Mouse (Mus musculus): ENCODE data around the gene Gch1. TPM values are rescaled to one million over a fixed set of nuclear protein-coding genes. Genes with fewer than 3 reads are reported as not detected.

Gene Gch1
- 1 to 10 TPM in 2 of 4 experiments, under 1 TPM in 2; 0.63 to 1.1 (median 1.0) TPM for total RNA-seq (2022)

GRCm38 (mm10) chr14:47188848-47189634 lies at the start of gene Gch1:
Gene Gch1 (minus strand): TSS chr14:47189413.
- DNase-seq (ENCODE audit: low spot score in 2 of 2): peak; percentile 23 to 59

GRCm38 (mm10) chr14:47237286-47237685 lies 48.1 kb upstream of the Gch1 start:
- DNase-seq (ENCODE audit: low spot score in 2 of 2): no peak

- DNase-seq (ENCODE audit: low spot score in 2 of 2): no peak
Observed at GRCm38 (mm10) chr14:47236491-47236890, 47.3 kb upstream of the Gch1 start.

GRCm38 (mm10) chr14:47234526-47235250 lies 45.5 kb upstream of the Gch1 start:
- no peak for DNase-seq (ENCODE audit: low spot score in 2 of 2)

DNA sequence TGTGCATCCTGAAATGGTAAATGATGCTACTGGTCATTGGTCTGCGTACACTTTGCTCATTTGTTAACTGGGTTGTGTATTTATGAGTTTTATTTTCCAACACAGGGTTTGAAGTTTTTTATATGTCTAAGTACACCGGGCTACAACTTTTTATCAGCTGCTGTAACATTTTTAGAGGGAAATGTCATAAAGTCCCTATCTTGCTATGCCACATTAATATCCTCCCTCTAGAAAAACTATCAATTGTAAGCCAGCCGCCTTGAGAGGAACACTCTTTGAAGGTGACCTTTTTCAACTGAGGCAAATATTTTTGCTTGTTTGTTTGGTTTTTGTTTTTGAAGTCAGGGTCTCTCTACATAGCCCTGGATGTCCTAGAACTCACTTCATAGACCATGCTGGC lies 44.8 kb upstream of the Gch1 start:
- DNase-seq (ENCODE audit: low spot score in 2 of 2): no peak

GRCm38 (mm10) chr14:47233602-47234001 lies 44.4 kb upstream of the Gch1 start:
- DNase-seq (ENCODE audit: low spot score in 2 of 2): no peak

DNA sequence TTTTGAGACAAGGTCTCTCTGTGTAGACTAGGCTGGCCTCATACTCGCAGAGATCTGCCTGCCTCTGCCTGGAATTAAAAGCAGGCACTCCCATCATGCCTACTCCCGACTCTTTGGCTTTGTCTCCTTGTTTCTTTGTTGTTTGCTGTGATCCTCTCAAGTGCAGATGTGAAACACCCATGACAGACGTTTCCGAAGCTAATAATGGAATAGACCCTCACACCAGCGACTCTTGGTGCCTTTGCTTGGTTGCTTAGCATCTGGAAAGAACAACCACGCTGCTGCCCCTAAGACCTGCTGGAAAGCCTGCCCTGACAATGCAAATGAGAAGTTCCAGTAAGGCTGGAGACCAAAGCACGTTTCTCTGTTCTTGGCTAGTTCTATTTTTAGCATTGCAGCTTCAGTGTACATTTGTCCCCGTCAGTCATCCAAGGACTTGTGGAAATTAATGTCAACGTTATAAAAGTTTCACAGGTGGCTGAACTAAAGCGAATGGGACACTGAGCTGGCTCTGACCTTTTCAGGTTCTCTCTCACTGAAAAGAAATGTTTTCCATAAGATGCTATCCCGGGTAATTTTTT lies 40.7 kb upstream of the Gch1 start:
- DNase-seq (ENCODE audit: low spot score in 2 of 2): no peak

GRCm38 (mm10) chr14:47225931-47226330 lies 36.7 kb upstream of the Gch1 start:
- DNase-seq (ENCODE audit: low spot score in 2 of 2): no peak

GRCm38 (mm10) chr14:47224476-47225325 lies 35.5 kb upstream of the Gch1 start:
- no peak for DNase-seq (ENCODE audit: low spot score in 2 of 2)

GRCm38 (mm10) chr14:47222631-47223450 lies 33.6 kb upstream of the Gch1 start:
- DNase-seq (ENCODE audit: low spot score in 2 of 2): no peak

DNA sequence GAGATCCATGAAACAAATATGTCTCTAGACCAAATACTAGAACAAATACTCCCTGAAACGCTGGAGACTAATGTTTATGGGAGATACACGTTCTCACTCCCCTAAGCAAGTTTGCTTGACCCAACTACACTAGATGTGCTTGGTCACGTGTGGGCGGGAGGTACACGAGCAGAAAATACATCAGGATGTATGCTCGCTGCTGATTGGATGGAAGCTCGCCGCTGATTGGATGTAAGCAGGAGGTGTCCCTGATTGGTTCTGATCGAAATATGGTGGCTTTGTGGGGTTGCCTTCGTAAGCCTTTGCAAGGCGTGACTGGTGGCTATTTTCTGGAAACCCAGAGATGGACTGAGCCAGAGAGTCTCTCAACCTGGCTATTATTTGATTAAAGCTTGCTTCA lies 32.4 kb upstream of the Gch1 start:
- no peak for DNase-seq (ENCODE audit: low spot score in 2 of 2)

DNA sequence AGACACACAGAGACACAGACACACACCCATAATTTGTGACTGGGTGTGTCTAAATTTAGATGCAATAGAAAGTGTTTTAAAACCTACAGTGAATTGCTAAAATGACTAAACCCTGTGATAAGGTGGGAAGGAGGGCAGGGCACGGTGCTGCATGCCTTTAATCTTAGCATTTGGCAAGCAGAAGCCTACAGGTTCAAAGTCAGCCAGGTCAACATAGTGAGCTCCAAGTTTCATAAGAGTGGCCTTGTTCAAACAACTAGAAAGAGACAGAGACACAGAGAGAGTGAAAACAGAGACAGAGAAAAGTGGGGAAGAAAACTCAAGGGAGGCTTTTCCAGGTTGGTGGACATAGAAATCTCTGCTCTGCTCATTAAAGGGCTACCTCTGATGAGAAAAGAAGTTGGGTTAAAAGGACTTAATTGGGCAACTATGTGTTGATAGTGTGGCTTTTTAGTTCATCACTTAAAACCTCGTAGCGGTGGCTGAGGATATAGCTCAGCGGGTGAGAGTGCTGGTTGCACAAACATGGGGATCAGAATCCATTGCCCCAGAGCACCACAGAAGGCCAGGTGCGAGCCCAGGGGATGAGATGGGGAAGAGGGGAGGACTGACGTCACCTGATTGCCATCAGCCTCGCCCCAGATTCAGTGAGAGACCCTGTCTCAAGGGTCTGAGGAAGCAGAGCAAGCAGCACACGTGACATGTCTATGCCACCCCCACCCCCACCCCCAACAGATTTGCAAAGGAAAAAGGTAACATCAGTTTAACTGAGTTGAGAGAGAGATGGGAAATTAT lies 31.2 kb upstream of the Gch1 start:
- no peak for DNase-seq (ENCODE audit: low spot score in 2 of 2)

DNA sequence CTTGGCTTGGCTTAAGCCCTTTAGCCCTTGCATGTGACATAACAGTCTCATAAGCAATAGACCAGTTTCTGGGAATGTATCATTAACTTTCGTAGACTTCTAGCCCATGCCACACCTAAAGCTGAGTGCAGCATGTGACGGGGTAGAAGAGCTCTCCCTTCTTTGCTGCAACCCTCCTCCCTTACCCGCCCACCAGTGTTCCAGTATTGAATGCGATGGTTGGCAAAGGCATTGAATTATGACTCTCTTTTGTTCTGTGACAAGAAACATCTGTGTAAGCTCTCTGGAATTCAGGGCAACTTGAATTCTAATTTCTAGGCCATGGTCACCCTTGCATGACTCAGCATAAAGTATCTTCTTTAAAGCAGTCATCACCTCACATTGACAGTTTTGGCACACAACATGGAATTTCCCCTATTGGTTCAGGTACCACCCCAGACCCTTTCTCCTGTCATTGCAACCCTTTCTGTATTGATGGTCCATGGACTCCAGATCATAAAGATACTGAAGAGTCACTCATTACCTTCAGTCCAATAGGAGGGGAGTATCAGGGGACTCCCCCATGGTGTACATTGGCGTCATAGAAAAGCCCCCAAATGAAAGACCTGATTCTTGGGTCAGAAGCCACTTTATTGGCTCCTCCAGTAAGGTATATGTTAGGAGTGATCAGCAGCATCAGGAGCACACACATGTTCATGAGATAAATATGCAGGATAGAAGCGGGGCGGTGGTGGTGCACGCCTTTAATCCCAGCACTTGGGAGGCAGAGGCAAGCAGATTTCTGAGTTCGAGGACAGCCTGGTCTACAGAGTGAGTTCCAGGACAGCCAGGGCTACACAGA lies 29.8 kb upstream of the Gch1 start:
- no peak for DNase-seq (ENCODE audit: low spot score in 2 of 2)

DNA sequence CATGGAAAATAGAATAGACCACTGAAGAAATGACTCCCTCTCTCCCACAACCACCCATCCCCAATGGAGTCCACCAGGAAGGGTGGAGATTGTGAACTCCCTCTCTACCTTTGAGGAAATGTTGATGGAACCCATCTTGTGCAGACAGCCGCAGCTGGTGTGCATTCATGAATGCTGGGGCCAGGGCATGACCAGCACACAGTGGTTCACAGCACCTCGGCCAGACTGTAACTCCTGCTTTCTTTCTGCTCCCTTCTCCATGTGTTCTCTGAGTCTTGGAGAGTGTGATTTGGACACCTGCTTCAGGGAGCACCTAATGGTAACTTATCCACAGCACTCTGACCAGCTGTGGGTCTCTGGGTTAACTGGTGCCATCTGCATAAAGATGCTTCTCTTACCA lies 27.3 kb upstream of the Gch1 start:
- no peak for DNase-seq (ENCODE audit: low spot score in 2 of 2)

DNA sequence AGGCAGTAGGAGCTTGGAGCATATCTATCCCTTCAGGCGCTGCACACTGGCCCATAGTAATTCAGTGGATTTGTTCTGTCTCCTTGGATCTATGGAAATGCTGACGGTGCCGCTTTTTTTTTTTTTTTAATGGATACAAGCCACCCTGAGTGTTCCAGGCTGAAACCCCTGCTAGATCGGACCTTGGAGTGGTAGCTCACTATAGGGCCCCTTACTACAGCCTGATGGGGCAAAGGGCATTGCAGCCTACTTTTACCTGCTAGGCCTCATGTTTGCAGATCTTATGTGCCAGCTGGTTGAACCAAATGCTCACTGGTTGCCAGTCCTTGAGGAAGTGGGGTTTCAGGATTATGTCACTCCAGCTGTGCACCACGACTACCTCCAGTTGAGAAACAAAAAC lies 25.2 kb upstream of the Gch1 start:
- DNase-seq (ENCODE audit: low spot score in 2 of 2): no peak

GRCm38 (mm10) chr14:47213305-47213704 lies 24.1 kb upstream of the Gch1 start:
- no peak for DNase-seq (ENCODE audit: low spot score in 2 of 2)

- DNase-seq (ENCODE audit: low spot score in 2 of 2): no peak
Observed at GRCm38 (mm10) chr14:47209669-47210164, 20.5 kb upstream of the Gch1 start.

GRCm38 (mm10) chr14:47208564-47209493 lies 19.6 kb upstream of the Gch1 start:
- no peak for DNase-seq (ENCODE audit: low spot score in 2 of 2)

Measured in left cerebral cortex, adult 8-10 months (tissue).